Comparison of ENCODE assay signal across 15 mouse cellular contexts in the genomic region with DNA sequence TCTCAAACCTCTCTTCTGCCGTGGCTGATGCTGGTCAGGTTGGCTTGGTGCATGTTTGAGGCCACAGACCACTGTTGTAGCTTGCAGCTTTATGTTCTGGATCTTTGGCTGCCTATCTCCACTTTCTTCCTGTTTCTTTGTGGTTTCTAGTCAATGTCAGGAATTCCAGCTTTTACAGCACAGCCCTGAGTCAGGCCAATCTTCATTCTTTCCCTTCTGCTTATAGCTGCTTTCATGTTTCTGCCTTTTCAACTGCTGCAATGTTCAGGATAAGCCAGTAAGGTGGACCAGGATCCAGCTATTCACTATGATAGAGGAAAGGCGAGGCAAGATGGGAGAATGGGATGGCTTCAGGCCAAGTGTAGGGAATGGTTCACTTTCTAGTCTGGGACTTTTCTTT.
"Had no signal": no experiment of that assay in that cellular context is flagged by ENCODE, and none has a peak within 500 bp of the region (broad histone marks: within the 10 kb centered on the region; RNA-seq: fewer than 3 reads in every experiment).

No protein-coding gene starts in this region.

- H3K27me3 ChIP-seq: midbrain, embryonic 13.5 days; midbrain, embryonic 15.5 days; neural tube, embryonic 12.5 days; stomach, embryonic 15.5 days had no signal

- H3K4me1 ChIP-seq: midbrain, embryonic 13.5 days; midbrain, embryonic 15.5 days; neural tube, embryonic 12.5 days; stomach, embryonic 15.5 days had no signal

- ATAC-seq: midbrain, embryonic 13.5 days; midbrain, embryonic 15.5 days had no signal

- H3K36me3 ChIP-seq: stomach, embryonic 15.5 days had no signal

- H3K27ac ChIP-seq: macrophage; midbrain, embryonic 13.5 days; midbrain, embryonic 15.5 days; neural tube, embryonic 12.5 days; stomach, embryonic 15.5 days; stomach, postnatal 0 days had no signal

- H3K4me3 ChIP-seq: midbrain, embryonic 13.5 days; midbrain, embryonic 15.5 days; neural tube, embryonic 12.5 days; stomach, embryonic 15.5 days had no signal

- H3K9me3 ChIP-seq: midbrain, embryonic 13.5 days; midbrain, embryonic 15.5 days; neural tube, embryonic 12.5 days; stomach, embryonic 15.5 days had no signal

- H3K9ac ChIP-seq: lung, embryonic 14.5 days; midbrain, embryonic 13.5 days; midbrain, embryonic 15.5 days; neural tube, embryonic 12.5 days; stomach, embryonic 15.5 days had no signal

- H3K4me2 ChIP-seq: lung, embryonic 14.5 days; midbrain, embryonic 11.5 days; midbrain, embryonic 13.5 days; midbrain, embryonic 15.5 days; neural tube, embryonic 12.5 days; stomach, embryonic 15.5 days had no signal

- DNase-seq: lung, adult 18-20 months; lung, embryonic 14.5 days; lung, postnatal 10 days; lung, postnatal 36 days; right cerebral cortex, postnatal 14 days; thymus, adult 2 months; thymus, postnatal 25 days; thymus, postnatal 4 days had no signal
